Mouse (Mus musculus) layer of hippocampus, postnatal 25 days (tissue): ENCODE data around the gene Josd1. TPM values are rescaled to one million over a fixed set of nuclear protein-coding genes. Genes with fewer than 3 reads are reported as not detected.

ENCODE experiments used
- DNase-seq, 2 experiments: peaks; one replicate each; pipeline ENCODE4 v3.0.0; 2022; ENCODE audit warnings: mixed read lengths in 2 of 2, low spot score in 1 of 2; ENCODE audit errors: extremely low spot score in 1 of 2
- total RNA-seq, 2 experiments: library from RNA; stranded (reverse); gene quantifications; 2 replicates each; pipeline ENCODE4 v1.2.3; 2021

Gene Josd1
- total RNA-seq, result 10 to 100 TPM; 49.4 to 53.2 TPM

- peak; percentile 93 to 99 for DNase-seq
Measured at GRCm38 (mm10) chr15:79687646-79688267, at the start of gene Josd1. Josd1 (minus strand) TSS chr15:79687919.

GRCm38 (mm10) chr15:79734311-79734710, 46.6 kb upstream of the Josd1 start:
- no peak for DNase-seq

DNA sequence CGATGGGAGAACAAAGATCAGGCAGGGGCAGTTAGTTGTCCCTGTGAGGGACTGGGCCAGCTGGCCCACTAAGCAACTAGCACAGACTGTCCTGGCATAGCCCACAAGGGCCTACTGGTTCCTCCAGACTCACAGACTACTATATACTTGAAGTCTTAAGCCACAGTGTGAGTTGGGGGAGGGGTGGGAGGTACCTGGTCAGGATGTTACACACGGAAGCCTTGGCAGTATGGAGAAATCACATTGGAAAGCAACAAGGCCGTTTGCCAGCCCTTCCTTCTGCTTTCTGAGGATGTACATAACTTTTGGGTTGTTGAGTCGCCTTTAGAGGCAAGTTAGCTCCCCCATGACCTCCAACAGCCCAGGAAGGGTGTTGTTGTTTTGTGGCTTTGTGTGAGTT, 45.9 kb upstream of the Josd1 start:
- no peak for DNase-seq

DNA sequence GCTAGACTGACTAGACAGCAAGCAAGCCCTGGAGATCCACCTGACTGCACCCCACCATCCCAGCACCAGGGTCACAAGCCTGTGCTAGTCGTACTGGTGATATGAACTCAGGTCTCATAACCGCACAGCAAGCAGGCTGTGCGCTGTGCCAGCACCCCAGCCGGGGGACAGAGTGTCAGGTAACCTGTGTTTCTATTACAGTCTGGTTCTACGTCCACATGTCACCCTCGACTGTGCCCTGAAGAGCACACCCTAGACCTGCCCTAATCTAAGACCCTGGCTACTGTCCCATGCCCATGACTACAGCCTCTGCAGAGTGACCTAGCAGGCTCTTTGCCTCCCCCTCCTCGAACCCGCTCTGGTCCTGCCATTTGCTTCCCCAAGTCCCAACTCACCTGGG, 45.5 kb upstream of the Josd1 start:
- DNase-seq, result no peak

GRCm38 (mm10) chr15:79731554-79731953, 43.8 kb upstream of the Josd1 start:
- DNase-seq, result no peak

DNA sequence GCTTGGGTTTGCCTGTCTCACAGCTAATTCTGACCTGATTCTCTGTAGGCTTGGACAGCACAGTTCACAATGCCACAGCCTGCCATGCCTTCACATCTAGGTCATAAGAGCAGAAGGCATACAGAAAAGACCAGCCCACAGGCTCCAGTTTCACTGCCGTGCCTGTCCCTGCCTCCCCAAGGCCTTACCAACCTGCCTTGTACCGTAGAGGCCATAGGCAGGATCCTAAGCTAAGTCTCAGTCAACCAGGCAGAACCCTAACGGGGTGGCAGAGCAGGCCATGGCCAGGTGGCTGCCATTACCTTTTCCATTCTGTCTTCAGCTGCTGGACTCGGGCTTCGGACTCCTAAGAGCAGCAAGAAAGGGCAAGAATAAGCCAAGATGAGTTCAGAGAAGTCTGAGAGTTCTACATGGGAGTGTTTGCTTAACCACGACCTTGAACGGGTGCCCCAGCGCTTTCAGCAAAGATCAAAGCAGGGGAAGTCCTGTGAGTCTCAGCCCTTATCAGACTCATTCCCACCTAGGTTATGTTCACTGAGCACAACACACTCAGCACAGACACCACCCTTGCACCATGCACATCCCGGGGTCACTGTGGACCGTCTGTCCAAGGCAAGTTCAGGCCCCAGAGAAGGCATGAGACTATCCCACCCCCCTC, 41.1 kb upstream of the Josd1 start:
- DNase-seq, result no peak

DNA sequence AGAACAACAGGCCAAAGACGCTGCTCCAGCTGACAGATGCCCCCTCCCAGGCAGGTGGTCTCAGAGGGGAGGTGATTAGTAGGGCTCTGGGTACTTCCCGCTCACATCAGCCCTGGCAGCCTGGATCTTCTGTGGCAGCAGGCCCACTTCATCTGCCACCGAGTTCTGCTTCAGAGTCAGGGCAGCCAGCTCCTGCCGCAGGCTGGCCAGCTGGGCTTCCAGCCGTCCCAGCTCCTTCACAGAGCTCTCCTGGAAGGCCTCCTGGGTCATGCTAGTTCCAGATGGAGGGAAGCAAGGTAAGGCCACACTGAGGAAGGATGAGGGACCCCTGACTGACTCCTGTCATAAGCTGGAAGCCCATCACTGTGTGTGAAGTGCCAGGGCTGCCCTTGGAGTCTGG, 40.6 kb upstream of the Josd1 start:
- no peak for DNase-seq

DNA sequence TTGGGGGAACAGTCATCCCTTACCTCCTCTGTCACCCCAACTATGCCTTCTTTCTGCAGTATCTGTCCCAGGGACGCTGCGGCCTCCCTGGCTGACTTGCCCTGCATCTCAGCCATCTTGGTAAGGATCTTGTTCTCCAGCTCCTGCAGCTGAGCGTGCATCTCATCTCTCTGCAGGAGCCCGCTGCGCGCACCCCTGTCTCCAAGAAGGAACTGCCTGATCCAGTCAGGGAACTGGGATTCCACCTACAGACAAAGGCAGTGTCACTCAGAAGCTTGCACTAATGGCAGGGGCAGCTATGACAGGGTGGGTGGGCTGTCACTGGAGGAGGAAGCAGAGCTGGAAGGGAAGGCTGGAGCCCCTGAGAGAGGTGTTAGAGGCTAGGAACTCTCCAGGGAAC, 40.1 kb upstream of the Josd1 start:
- DNase-seq, result no peak

GRCm38 (mm10) chr15:79725190-79725789, 37.6 kb upstream of the Josd1 start:
- no peak for DNase-seq

GRCm38 (mm10) chr15:79723439-79723838, 35.7 kb upstream of the Josd1 start:
- peak in 1 of 2 experiments; percentile 35 for DNase-seq

DNA sequence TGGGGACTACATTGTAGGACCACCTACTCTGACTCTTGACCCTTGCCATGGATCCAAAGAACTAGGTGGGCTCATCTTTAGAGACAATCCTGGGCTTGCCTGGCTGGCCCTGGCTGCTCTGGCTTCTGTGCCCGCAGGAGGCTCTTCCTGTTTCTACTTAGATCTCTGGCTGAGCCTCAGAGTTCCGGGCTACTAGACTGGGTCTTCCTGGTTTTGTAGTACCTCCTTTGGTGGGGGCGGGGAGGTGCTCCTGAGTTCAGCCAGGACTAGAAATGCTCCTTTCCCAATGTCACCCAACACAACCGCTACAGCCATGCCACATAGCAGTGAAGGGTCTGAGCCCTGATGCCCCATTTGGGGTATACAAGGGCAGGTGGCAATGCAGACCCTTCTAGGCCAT, 33.1 kb upstream of the Josd1 start:
- DNase-seq, result no peak

DNA sequence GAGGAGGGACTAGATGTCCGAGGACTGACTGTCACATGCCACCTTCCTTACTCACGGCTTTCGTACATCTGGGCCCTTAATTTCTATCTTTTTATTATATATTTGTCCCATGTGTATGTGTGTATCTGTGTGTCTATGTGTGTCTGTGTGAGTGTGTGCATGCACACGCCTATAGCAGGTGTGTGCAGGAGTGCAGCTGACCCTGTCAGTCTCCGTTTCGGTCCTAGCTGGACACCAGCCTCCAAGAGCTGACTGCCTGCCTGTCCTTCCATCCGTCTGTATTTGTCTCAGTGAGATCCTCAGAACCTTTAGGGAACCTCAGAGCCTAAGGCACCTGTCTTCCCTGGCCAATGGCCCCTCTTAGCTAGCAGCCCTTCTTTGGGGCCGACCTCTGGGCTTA, 32.5 kb upstream of the Josd1 start:
- no peak for DNase-seq

- DNase-seq, result no peak
Measured at GRCm38 (mm10) chr15:79716710-79717109, 29.0 kb upstream of the Josd1 start.

- DNase-seq, result no peak
Measured at GRCm38 (mm10) chr15:79715646-79716045, 27.9 kb upstream of the Josd1 start.

DNA sequence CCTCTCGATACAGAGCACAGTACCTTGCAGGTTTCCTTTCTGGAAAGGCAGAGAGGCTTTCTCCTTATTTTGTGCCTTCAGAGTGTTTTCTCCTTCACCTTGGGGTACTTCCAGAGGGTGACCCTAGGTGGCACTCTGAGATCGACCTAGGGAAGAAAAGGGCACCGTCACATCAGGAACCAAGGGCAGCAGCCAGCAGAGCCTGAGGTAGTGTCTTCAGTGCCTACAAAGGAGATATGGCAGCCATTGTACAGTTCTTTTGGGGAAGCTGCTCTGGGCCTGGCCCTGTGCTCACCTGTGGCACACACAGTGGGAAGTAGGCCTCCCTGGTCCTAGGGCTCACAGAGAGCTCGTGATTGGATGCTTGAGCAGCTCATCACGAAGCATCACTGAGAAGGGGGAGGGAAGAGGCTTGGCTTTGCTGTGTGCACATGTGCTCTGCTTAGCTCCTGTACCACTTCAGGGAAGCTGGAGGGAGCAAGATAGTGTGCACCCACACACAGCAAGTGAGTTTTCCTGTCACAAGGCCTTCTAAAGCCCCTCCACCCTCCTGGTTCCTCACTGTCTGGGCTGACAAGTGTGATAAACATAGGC, 20.6 kb upstream of the Josd1 start:
- no peak for DNase-seq

DNA sequence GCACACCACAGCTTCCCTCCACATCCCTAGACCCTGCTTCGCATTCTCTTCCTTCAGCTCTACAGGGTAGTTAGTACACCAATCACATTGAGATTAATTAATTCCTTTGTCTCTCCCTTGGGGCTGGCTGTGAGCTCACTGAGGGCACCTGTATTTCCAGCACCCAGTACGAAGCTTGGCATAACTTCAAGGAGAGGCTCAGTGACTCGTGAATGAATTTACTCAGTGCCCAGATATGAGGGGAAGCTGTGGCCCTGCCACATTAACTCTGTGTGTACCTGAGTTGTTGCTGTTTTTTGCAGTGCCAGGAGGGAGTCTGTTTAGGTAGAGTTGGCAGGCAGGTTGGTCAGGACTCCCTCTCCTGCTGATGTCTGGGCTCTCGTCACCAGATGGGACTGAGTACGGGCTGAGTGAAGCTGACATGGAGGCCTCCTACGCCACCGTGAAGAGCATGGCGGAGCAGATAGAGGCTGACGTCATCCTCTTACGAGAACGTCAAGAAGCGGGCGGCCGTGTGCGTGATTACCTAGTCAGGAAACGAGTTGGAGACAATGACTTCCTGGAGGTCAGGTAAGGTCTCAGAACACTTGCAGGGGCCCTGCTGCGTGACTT, 19.0 kb upstream of the Josd1 start:
- no peak for DNase-seq

- DNase-seq, result no peak
Measured at GRCm38 (mm10) chr15:79697558-79698187, 10.0 kb upstream of the Josd1 start.

DNA sequence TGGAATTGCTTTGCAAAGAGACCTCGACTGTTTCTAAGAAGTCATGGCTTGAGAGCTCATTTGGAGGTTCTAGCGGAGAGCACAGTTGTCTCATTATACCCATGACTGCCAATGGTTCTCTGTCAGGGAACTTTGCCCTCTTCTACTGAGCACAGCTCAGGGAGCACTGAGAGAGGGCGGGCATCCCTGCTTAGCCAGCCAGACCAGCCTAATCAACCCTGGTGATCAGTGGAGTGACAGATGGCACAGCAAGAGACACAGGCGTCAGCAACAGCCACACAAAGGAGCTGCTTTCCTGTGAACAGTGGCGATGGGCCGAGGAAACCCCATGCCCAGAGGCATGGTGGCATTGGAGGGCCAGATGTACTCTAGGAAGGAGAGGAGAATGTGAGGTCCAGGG, 9.3 kb upstream of the Josd1 start:
- DNase-seq, result no peak

- DNase-seq, result no peak
Measured at GRCm38 (mm10) chr15:79696508-79696907, 8.8 kb upstream of the Josd1 start.

DNA sequence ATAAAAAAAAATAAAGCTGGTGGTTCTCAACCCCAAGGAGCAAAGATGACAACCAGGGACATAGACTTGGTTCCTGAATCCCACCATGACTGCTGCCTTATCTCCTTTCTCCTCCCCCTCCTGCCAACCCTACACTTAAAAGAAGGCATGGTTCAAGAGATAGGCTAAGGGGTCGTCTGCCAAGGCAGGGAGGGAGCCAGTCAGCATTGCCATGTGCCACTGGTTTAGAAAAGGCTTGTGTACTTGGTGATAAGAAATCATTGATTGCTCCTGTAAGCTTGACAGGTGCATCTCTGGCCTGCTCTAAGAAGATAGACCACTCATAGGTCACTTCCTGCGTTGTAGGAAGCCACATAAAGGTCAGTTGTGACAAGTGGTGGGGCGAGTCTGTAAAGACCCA, 7.8 kb upstream of the Josd1 start:
- no peak for DNase-seq

- DNase-seq, result no peak
Measured at GRCm38 (mm10) chr15:79694512-79694911, 6.8 kb upstream of the Josd1 start.
